Mouse (Mus musculus) adrenal gland, postnatal 10 days (tissue): ENCODE measurements around the gene Cryba1. TPM values are rescaled to one million over a fixed set of nuclear protein-coding genes. Genes with fewer than 3 reads are reported as not detected.
"Not testable (repeated sequence)": the region's sequence is repeated elsewhere in the genome, so short reads cannot be mapped to it uniquely, and the experiment has no call there.

Experiments
- DNase-seq: peaks from one replicate; pipeline ENCODE4 v3.0.0; 2021; ENCODE audit warnings: mixed read lengths
- long read RNA-seq, 2 experiments: library from polyadenylated mRNA; stranded (forward); transcript quantifications; one replicate each; pipeline ENCODE4 v2.0.0; 2021
- total RNA-seq, 2 experiments: library from RNA; stranded (reverse); gene quantifications; 2 replicates each; pipeline ENCODE4 v1.2.3; 2021

Gene Cryba1
- total RNA-seq, result not detected
- long read RNA-seq, experiment 1, result 0 reads
- long read RNA-seq, experiment 2, result 0 reads

DNA sequence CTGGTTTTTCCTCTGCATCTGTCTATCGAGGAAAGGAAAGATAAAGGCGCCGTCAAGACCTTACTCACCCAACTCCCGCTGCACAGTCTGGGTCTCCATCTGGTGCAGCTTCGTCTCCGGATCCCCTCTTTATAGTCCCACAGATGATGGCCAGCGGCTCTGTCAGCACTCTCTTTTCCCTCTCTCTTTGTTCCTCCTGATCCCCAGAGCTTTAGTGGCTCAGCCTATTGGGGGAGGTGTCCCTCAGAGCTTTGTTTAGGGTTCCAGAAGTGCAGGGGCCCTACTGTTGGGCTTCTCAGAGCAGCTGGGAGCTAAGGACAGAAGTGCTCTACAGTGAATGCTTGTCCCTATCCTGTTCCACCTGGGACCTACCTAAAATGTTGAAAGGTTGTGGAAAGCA is at the start of gene Cryba1:
Gene Cryba1 (minus strand): TSS at position 101 of the 400 bp plus-strand sequence.
- DNase-seq, result no peak

DNA sequence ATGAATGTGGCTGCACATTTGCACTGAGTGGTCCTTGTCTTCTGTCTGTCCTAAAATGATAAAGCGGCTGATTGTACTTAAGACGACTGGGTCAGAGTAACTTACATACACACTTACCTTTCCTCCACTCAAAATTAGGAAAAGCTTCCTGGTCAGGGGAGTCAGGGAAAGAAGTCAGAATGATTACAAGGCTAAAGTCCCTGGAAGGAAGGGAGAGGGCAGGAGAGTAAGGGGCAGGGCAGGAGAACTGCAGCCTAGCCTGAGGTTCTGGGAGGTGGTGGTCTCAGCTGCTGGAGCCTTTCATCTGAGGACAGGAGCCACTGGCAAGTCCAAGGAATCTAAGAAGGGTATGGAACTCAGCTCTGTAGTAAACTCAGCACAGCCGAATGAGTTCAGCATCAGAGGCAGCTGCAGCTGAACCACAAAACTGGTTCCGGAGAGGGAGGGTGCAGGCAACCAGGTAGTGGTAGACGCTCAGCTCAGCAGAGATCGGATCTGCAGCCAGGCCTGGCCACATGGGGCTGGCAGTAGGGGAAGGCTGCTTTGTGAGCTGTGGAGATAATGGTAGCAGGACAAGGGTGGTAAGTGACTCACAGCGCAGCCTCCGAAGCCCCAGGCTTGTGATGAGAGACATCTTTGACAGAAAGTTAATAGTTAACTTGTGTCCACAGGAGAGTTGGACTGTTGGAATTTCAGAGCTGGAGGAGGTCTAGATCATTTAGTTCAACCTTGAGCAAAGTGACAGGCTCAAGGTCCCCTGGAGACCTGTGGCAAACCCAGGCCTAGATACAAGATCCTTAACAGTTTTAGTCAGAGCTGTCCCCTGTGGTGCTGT is 47.0 kb upstream of the Cryba1 start:
- peak; percentile 21 for DNase-seq

DNA sequence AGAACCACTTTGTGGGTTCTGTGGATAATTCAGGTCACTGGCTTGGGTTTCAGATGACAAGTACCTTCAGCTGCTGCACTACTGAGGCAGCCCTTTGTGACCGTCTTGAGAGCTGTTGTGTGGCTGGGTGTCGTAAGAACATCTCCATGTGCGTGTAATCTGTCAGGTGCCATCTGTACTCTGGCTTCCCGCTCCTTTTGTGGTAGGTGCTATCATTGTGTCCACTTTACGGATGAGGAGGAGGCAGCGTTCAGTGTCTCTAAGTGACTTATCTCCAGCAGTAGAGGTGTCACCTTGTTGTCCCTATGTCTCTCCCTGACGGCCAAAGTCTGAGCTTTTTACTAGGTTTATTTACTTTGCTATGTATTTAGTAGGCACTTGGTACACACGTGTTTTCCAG is 45.3 kb upstream of the Cryba1 start:
- no peak for DNase-seq

DNA sequence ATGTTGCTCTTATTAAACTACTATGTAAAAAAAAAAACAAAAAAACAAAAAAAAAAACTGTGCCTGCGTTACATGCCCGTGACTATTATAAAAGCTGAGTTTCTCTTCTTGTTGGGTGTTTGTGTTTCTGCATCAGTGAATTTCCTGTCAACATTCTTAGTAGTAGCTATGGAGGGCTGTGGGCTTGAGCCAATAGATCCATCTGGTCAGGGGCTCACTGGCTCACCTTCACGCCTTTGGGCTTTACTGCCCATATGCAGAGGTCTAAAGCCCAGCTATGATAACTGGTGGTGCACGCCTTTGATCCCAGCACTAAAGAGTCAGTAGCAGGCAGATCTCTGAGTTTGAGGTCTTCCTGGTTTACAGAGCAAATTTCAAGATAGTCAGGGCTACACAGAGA is 44.4 kb upstream of the Cryba1 start:
- DNase-seq, result no peak

DNA sequence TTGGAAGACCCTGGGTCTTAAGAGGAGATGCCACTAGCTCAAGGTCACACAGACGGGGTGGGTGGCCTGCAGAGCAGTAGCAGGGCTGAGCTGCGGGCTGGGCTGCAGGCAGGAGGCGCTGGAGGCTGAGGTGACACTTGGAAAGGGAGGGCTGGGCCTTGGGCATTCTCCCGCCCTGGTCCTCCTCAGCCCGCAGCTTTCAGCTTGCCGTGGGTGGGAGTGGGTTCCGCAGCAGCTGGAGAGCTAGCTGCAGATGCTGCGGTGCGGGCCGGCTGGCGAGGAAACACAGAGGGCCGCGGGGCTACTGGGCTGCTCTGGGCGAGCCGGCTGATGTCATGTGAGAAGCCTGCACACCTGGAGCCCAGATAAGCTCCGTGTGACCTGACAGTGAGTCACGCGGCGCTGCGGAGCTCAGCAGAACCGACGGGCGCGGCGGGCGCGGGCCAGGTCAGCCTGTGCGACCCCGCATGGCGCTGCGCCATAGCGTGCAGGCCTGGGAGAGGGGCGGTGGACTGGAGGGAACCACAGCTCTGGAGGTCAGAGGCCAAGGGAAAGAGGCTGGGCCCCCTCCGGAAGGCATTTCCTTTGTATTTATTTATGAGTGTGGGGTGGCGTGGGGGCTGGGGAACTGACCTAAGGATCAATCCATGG is 41.4 kb upstream of the Cryba1 start:
- DNase-seq, result peak; percentile 75

DNA sequence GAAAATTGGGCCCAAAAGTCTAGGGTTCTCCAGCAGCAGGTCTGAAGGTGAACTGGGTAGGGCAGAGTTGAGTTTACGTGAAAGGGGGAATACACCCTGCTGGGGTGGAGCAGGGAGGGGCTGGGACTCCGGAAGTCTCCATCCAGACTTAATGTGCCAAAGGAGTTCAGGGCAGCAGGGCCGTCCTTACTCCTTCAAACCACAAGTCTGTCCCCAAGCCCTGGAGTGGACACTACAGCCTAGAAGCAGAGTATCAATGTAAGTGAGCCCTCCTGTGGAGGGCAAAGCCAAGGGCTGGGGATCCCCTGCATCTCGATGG is 40.3 kb upstream of the Cryba1 start:
- DNase-seq, result no peak

DNA sequence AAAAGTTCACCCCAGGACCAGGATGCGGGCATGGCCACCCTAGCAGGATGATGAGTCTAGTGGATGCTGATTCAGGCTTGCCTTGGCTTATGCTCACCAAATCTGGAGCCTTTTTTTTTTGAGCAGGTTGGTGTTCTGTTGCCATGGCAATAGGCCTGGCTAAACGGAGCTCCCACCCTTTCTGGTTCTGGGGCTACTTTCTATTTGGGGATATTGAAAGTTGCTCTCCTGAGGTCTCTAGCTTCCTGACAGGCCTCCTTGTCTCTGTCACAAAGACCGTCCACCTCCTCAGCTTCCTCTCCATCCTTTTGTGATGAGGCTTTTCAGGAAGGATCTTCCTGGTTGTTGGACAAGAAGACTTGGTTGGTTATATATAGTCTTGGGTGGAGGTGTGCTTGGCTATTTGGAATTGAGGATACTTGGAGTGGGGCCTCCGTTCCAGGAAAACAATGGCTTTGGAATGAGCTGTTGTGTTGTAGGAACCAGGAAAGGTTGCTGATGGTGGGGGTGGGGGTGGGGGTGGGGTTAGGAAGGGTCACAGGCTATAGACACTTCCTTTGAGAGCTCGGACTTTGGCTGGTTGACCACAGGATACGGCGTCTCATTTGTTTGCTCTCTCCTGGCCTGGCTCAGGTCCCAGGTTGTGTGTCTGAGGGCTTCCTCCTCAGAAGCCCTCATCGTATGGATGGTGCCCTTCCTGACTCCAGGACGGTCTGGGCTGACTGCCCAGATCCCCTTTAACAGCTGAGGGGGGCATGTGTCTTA is 39.8 kb upstream of the Cryba1 start:
- DNase-seq, result peak; percentile 46

DNA sequence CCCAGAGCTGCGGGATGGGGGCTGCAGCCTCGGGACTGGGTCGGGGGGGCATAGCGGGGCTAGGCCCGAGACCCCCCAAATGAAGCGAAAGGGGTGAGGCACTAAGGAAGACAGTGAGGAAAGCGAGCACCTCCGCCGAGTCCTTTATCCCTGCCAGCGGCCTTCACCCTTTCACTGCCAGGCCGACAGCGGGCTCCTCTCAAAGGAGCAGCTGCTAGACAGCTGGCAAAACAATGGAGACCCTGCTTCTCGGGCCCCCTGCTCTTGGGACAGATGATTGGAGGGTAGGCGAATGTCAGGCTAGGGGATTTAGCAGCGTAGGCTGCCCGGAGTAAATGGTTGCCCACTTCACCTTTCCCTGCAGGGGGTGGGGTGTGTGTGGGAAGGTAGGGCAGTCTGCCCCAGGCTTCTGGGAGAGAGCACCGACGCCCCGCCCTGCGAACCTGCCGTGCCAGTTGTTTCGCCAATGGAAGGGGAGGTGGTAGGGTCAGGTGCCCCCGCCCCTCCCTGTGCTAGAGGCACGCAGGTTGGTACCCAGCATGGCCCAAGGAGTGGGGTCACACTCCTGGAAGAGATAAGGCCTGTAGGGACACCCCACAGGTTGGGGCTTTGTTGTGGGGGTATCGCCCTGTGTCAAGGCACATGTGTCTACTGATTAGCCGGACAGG is 38.7 kb upstream of the Cryba1 start:
- DNase-seq, result peak; percentile 65

DNA sequence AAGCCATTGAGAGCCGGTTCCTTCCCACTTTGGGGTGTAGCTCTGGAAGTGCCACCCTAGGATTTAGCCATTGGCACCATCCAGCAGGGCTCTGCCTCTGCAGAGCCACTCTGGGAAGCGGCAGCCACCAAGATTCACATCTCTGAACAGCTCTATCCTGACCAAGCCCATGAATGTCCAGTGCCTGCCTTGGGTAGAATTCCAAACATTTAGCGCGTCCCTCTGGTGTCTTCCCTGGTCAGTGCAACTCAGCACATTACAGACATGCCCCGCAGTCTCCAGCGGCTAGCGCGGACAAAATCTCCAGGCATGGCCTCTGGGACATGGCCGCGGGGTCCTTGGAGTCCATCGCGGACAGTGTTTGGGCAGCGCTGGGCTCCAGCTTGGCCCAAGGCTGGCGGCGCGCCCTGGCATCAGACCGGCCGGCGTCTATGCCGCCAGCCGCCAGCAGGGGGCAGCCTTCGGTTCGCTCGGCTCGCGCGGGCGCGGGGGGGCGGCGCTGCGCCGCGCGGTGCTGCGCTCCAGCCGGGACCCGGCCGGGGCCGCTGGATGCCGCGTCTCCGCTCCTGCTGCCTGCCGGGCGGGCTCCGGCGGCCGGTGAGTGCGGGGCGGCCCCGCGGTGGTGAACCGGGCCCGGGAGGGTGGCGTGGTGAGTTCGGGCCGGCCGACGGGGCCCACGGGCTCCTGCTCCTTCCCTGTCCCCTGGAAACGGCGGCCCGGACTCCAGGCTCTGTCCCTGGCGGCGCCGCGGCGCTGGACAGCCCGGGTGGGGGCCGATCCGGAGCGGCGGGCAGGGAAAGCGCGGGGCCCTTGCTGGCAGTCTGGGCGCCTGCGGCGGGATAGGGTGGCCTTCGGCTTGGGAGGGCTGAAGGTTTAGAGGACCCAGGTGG is 37.9 kb upstream of the Cryba1 start, which contains the start of gene Myo18a:
Gene Myo18a (plus strand): TSS at position 464 of the 890 bp plus-strand sequence.
- DNase-seq, result peak; percentile 97

DNA sequence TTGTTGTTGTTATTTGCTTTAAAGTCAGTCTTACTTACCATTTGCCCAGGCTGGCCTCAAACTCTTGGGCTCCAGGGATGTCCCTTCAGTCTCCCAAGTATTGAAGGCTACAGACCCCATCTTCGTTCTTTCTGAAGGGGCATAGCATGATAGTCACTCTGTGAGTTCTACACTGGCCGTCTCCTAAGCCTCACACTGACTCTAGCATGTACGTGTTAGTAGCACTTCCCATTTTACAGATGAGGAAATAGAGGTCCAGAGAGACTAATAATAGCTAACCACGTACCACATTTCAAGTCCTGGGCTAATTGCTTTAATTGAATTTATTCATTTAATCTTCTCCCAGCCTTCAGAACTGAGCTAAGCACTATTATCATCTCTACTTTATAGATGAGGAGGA is 34.9 kb upstream of the Cryba1 start:
- no peak for DNase-seq

DNA sequence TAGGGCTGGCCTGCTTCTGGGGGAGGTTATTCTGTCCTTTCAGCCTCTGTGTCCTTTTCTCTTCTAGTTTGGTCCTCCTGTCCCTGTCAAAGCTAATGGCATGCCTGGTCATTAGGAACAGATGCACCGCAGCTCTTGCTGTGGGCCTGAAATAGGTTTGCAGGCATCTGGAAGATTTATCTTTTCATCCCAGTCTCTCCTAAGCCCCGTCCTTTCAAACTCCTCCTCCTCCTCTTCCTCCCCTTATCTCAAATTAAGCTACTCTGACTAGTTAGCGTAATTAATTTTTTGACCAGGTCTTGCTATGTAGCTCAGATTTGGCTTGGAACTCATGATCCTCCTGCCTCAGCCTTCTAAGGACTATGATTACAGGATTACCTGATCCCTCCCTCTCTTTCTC is 28.4 kb upstream of the Cryba1 start:
- no peak for DNase-seq

DNA sequence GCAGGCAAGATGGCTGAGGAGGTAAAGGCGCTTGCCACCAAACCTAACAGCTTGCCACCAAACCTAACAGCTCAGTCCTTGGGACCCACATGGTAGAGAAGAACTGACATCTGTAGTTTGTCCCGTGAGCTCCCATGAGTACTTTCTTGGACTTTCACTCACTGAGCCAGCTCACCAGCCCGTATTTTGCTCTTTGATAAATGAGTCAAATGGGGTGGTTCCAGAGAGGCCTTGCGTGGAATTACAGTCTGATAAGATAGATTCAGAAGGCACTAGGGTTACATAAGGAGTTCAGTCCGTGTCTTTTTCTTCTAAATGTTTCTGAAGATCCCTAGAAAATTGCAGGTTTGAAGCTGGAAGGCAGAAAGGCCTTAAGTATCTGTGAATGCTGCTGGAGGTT is 27.4 kb upstream of the Cryba1 start:
- DNase-seq, result no peak

DNA sequence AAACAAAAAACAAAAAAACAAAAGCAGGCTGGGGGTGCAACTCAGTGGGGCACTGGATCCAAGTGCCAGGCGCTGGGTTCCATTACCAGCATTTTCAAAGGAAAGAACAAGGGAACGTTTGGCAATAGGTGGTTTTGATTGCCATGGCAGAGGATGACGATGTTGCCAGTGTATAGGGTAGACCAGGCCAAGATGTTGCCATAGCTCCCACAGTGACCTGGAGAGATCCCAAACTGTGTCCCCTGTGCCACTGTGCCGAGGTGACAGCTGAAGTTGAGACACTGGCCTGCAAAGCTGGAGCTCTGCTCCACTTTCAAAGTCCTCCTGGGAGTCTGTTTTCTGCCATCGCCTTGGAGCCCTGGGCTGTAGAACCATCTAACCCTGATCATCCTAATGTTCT is 23.9 kb upstream of the Cryba1 start:
- peak; percentile 61 for DNase-seq

DNA sequence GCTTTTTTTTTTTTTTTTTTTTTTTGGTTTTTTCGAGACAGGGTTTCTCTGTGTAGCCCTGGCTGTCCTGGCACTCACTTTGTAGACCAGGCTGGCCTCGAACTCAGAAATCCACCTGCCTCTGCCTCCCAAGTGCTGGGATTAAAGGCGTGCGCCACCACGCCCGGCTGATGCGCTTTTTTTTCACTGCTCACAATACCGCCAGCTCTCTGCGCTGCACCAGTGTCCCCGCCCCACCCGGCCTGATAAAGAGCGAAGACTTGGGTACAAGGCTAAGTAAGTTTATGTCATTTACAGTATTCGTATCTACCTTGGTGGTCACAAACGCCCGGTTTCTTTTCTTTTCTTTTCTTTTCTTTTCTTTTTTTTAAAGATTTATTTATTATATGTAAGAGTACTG is 22.0 kb upstream of the Cryba1 start:
- DNase-seq, result not testable (repeated sequence)

DNA sequence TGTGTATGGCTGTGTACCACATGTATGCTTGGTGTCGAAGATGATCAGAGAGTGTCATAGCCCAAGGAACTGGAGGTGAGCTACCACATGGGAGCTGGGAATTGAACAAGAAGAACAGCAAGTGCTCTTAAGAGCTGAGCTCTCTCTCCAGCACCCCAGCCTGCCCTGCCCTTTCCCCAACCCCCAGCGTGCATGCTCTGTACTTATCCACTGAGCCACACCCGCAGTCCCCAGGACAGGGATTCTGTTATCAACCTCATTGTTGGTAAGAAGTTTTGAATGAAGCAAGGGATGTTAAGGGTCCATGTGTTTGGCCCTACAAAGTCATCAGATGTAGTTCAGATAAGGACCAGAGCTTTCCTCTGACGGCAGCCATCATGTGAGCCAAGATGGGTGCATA is 21.6 kb upstream of the Cryba1 start:
- no peak for DNase-seq

DNA sequence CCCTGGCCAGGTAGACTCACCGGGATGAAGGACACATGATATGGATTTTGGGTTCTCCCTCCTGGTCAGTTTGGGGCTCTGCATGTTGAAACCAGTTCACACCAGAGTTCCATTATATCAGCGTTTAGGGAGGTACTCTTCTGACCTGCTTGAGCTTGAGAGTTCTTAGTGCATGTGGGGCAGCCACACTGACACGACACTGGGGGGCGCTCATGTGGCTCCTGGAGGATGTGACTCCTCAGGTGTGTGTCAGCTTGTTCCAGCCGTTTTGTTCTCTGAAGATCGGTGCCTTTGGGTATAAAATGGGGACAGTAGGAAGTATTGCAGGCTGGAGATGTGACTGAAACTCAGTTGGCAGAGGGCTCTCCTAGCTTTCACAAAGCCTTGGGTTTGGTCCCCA is 18.9 kb upstream of the Cryba1 start:
- DNase-seq, result peak; percentile 64

DNA sequence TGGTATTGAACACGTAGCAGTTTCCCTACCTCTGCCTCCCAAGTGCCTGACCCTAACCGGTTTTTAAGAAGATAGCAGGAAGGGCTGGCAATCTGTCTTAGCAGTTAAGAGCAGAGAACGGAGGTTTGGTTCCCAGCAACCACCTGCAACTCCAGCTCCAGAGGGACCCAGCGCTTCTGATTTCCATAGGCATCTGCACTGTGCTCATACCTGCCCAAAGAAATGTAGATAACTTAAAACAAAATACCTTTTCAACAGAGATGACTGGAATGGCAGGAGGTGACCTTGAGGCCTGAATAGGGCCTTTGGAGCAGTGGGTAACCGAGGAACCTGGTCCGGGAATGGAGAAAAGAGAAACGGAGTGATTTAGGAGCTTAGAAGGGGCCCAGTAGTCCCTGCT is 13.5 kb upstream of the Cryba1 start:
- DNase-seq, result no peak

DNA sequence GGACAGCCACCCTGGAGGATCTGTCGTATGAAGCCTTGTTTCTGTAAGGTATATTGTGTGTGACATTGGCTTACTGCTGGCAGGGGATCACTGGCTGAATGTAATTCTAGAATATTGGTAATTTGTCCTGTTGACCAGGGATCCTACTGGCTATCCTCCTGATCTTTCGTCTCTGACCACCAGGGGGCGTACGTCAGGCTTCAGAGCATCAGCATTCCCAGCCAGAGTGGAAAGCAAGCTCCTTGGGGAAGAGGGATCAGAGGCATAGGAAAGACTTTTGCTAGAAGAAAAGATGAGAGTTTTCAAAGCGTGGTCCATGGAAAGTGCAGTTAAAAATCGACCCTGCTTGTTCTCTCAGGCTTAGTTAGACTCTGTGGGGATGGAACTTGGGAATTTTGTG is 12.2 kb upstream of the Cryba1 start:
- DNase-seq, result peak; percentile 94

DNA sequence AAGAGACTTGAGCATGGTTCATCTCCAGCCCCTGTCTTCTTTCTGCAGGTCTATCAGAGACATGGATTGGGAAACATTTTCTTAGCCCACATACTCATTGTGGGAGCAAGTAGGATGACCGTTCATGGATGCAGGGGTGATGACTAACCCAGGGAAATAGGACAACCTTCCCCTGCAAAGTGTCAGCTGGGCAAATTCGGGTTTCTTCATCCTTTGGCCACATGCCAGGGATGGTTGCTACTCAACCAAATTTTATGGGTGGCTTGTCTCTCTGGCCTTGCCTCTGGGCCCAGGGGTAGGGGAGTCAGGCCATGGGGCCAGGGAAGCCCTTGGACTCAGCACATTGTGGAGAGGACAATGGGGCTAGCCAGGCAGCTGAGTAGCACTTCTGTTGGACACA is 3.5 kb upstream of the Cryba1 start:
- peak; percentile 72 for DNase-seq

DNA sequence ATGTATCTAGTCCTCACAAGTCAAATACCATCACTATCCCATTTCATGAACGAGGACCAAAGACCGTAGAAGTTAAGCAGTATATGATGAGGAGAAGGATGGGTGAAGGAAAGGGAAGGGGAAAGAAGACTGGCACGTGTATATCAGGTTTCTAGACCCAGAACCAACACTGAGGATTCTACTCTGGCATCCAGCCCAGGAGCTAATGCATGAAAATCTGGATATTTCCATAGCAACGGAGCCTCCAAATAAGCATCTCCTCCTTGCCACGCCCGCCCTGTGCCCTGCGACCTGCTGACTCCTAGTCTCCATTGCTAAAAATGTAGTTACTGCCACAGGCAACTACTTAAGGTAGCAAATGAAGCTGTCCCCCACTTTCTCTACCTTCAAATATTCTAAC is 317 bp downstream of the Cryba1 start:
- DNase-seq, result no peak

DNA sequence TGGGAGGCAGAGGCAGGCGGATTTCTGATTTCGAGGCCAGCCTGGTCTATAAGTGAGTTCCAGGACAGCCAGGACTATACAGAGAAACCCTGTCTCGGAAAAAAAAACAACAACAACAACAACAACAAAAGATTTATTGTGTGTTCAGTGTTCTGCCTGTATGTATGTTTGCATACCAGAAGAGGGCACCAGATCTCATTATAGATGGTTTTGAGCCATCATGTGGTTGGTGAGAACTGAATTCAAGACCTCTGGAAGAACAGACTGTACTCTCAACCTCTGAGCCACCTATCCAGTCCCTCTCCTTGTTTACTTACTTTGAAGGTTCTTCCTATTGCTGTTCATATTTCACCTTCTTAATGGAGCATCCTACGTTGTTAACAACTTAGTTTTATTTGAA is 3.7 kb downstream of the Cryba1 start:
- DNase-seq, result no peak

DNA sequence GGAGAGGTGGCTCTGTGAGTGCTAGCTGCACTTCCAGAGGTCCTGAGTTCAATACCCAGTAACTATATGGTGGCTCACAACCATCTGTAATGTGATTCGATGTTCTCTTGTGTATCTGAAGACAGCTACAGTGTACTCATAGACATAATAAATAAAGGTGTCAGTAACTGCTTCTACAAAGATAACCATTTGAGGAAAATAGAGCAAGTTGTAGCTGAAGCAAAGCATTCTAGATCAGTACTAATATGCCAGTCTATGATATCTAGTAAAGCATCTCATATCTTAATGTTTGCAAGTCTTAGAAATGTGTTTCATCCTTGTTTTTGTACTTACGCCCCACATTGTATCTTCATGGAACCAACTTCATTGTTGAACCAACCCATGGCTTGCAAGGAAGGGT is 6.0 kb downstream of the Cryba1 start:
- DNase-seq, result no peak
